11 mouse cellular contexts compared by ENCODE assay signal in genomic region chr5:22302309-22302708, GRCm38 (mm10). TPM values are rescaled to one million over a fixed set of nuclear protein-coding genes. Genes with fewer than 3 reads are reported as not detected.
DNase-seq lines count a peak whose midpoint lies in the region.
"Had no signal": no experiment of that assay in that cellular context is flagged by ENCODE, and none has a peak within 500 bp of the region (broad histone marks: within the 10 kb centered on the region; RNA-seq: fewer than 3 reads in every experiment).

No protein-coding gene starts in this region.

- intact Hi-C loops in heart, postnatal 14 days (cut with DNase I) = no loop called here

- DNase-seq in heart, adult 8-10 months (ENCODE audit: low spot score) = peak; percentile 17
- DNase-seq in heart, postnatal 14 days = no peak
- peak; percentile 24 for DNase-seq in Muller cell, postnatal 12 days (ENCODE audit: inconsistent ontology term)
- DNase-seq in cerebellum, adult 18-20 months = peak; percentile 62 to 73
- DNase-seq in gastrocnemius, adult 18-20 months (ENCODE audit: low spot score) = peak; percentile 24
- no peak for DNase-seq in adrenal gland, postnatal 25 days
- DNase-seq in urinary bladder, postnatal 36 days (ENCODE audit: low spot score in 2 of 2) = no peak
- DNase-seq: kidney, adult 18-20 months; kidney, postnatal 25 days; right cerebral cortex, postnatal 4 days had no signal

RNA-seq across cellular contexts. Expression of gene Reln, which starts 42.2 kb away (rescaled TPM):
- total RNA-seq in heart, adult 8-10 months (2022) = 1 to 10 TPM; 3.2 to 4.2 (median 4.1) TPM
- total RNA-seq in heart, postnatal 14 days (2021) = 1 to 10 TPM; 3.7 to 4.6 TPM
- total RNA-seq in gastrocnemius, adult 18-20 months (2021) = 1 to 10 TPM; 2.0 to 2.2 TPM
- total RNA-seq in adrenal gland, postnatal 25 days (2021) = 2.5 and 3.4 TPM in 2 replicates
- total RNA-seq: megakaryocyte progenitor cell, adult 5-6 weeks had no signal

Comparison
In these comparisons a context has a peak if more than half of its experiments do, and no peak if none do; other contexts are left out.
1. DNase-seq: peak in heart, adult 8-10 months (single experiment), Muller cell, postnatal 12 days (single experiment), cerebellum, adult 18-20 months (2 of 2) and gastrocnemius, adult 18-20 months (single experiment); none in heart, postnatal 14 days (0 of 2), adrenal gland, postnatal 25 days (single experiment) and urinary bladder, postnatal 36 days (0 of 2).